Mouse (Mus musculus) embryonic facial prominence, embryonic 13.5 days (tissue): Measurements from ENCODE around the gene Slc6a20a. TPM values are rescaled to one million over a fixed set of nuclear protein-coding genes. Genes with fewer than 3 reads are reported as not detected.
A peak's percentile ranks its signal among the peaks of the same experiment; 100 is the strongest.

Source experiments
- ATAC-seq: fragments of 200-750 bp; cut with Nextera tagmentation; 2 replicates; pipeline ENCODE4 v1.8.0; 2017; ENCODE audit warnings: low read depth; ENCODE audit not compliant: insufficient number of reproducible peaks, insufficient read depth, low FRiP score, low TSS enrichment
- H3K27ac ChIP-seq: fragments of 300-500 bp; sonication (generic); 2 replicates; pipeline ENCODE4 v1.5.1; 2015; ENCODE audit warnings: moderate library complexity, mild to moderate bottlenecking, inconsistent platforms
- H3K27me3 ChIP-seq: fragments of 300-500 bp; sonication (generic); 2 replicates; pipeline ENCODE4 v1.6.1; 2015; ENCODE audit warnings: mild to moderate bottlenecking, inconsistent platforms
- H3K36me3 ChIP-seq: fragments of 300-500 bp; sonication (generic); 2 replicates; pipeline ENCODE4 v1.6.1; 2015; ENCODE audit warnings: mild to moderate bottlenecking, inconsistent platforms
- H3K4me1 ChIP-seq: fragments of 300-500 bp; sonication (generic); 2 replicates; pipeline ENCODE4 v1.6.1; 2015; ENCODE audit warnings: inconsistent platforms
- H3K4me2 ChIP-seq: fragments of 300-500 bp; sonication (generic); 2 replicates; pipeline ENCODE4 v1.6.1; 2015; ENCODE audit warnings: moderate library complexity, mild to moderate bottlenecking, inconsistent platforms
- H3K4me3 ChIP-seq: fragments of 300-500 bp; sonication (generic); 2 replicates; pipeline ENCODE4 v1.5.1; 2015; ENCODE audit warnings: mild to moderate bottlenecking, inconsistent platforms
- H3K9ac ChIP-seq: fragments of 300-500 bp; sonication (generic); 2 replicates; pipeline ENCODE4 v1.6.1; 2015; ENCODE audit warnings: mild to moderate bottlenecking, inconsistent platforms
- H3K9me3 ChIP-seq: fragments of 300-500 bp; sonication (generic); 2 replicates; pipeline ENCODE4 v1.6.1; 2016; ENCODE audit warnings: inconsistent platforms
- WGBS: fragments of 180-500 bp; shearing (Covaris S2); methylation state at CpG from one replicate; pipeline ENCODE4 v1.1.7; 2015; ENCODE audit warnings: mixed read lengths; 5-methylcytosine and 5-hydroxymethylcytosine counted together
- polyA plus RNA-seq: library from polyadenylated mRNA; unstranded; fragments of >200 nt; fragmentation: Nextera tagmentation; extraction: Ambion mirVana; gene quantifications from 2 replicates; pipeline ENCODE4 v1.2.1, GENCODE M21; 2015

Slc6a20a gene
- 0.08 and 0.66 TPM in 2 replicates for polyA plus RNA-seq

- Histone ChIP-seq H3K4me1 (peaks cover 10% of the 10 kb centered on the region), H3K36me3 (no peaks in the 10 kb centered on the region), H3K9me3 (no peaks in the 10 kb centered on the region), H3K9ac (peak within 1 kb of the TSS; percentile 64), H3K27me3 (peaks cover 76% of the 10 kb centered on the region), H3K27ac (no peak within 1 kb of the TSS), H3K4me3 (peak within 1 kb of the TSS; percentile 47), H3K4me2 (peak within 1 kb of the TSS; percentile 79)
- ATAC-seq, result 0 out of 2 replicates have a peak, but pooled peaks have one; percentile 43
- WGBS, result under 1% methylated on average over 73 of the region's 73 CpGs
Measured at GRCm38 (mm10) chr9:123678327-123679105, at the start of gene Slc6a20a, which contains the start of gene Ccr9. TSS of gene Slc6a20a (minus strand) at chr9:123678885. TSS of gene Ccr9 (plus strand) at chr9:123678439.

- no peaks in the 10 kb centered on the region for H3K36me3 ChIP-seq
- no peaks in the 10 kb centered on the region for H3K9me3 ChIP-seq
- H3K27me3 ChIP-seq, result peaks cover 2% of the 10 kb centered on the region; the same call in 1 of the 2 replicates
- no peak for ATAC-seq
- H3K4me2 ChIP-seq, result no peak overlapping the region
- H3K9ac ChIP-seq, result no peak overlapping the region
- H3K4me3 ChIP-seq, result no peak overlapping the region
- 64% methylated on average over 2 of the region's 2 CpGs for WGBS
- no peaks in the 10 kb centered on the region for H3K4me1 ChIP-seq
- H3K27ac ChIP-seq, result no peak overlapping the region
Measured at GRCm38 (mm10) chr9:123722737-123723493, 44.2 kb upstream of the Slc6a20a start.

DNA sequence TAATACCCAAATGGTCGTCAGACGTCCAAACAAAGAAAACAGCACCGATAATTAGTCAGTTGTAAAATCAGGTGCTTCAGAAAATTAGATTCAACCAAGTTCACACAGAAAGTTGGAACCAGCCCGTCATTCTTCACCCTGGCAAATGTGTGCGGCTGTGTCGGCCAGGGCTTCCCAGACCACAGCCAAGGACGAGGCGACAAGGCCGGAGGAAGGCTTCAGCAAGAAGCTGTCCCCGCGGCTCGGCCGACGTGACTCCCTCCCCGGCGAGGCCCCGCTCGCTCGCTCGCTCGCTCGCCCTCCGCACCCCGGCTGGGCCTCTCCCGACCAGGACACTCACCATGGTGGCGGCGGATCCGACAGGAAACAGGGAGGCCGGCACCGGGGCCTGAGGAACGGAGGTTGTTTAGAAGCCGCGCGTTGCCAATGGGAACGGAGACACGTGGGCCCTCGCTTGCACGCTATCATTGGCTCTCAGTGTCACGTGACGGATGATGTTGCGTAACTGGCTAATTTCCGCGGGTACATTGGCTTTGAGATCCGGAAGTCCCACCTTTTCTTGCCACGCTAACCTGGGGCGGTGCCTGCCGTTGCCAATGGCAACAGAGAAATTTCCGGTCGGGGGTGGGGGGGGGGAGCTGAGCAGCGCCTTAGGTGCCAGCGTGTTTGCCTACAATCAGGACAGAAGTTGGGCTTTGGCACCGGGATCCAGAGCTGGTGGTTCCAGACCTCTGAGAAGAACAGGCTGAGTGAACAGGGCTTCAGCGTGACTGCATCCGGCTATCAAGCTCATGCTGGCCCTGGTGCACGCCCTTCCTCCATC lies 38.7 kb upstream of the Slc6a20a start, which contains the start of gene Lztfl1:
Gene Lztfl1, minus strand, starts transcription at position 512 of the 823 bp plus-strand sequence.
- H3K9me3 ChIP-seq, result no peaks in the 10 kb centered on the region
- H3K4me3 ChIP-seq, result peak within 1 kb of the TSS; percentile 87
- H3K4me1 ChIP-seq, result peaks cover 6% of the 10 kb centered on the region
- peaks cover under 1% of the 10 kb centered on the region; the same call in 1 of the 2 replicates for H3K36me3 ChIP-seq
- ATAC-seq, result peak; percentile 99
- peak within 1 kb of the TSS; percentile 93 for H3K9ac ChIP-seq
- peak within 1 kb of the TSS; percentile 71 for H3K4me2 ChIP-seq
- peak within 1 kb of the TSS; percentile 57; the same call in 1 of the 2 replicates for H3K27ac ChIP-seq
- under 1% methylated on average over 55 of the region's 55 CpGs for WGBS
- no peaks in the 10 kb centered on the region for H3K27me3 ChIP-seq

DNA sequence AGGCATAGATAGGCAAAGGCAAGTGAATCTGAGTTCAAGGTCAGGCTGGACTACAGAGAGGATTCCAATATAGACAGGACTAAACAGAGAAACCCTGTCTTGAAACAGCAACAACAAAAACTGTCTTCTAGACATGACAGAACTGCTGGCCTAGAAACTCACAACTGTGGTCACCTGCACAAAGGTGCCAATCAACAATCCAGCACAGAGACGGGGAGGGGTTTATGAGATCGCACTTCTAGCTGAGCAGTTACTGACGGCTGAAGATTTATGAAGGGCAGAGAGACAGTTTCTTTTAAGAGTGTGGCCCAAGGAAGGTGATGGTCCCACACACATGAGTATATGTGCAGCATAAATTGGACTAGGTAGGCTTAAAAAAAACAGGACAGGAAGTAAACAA lies 37.6 kb upstream of the Slc6a20a start:
- peak overlapping the region; percentile 51 for H3K9ac ChIP-seq
- WGBS, result 71% methylated on average over 3 of the region's 3 CpGs

DNA sequence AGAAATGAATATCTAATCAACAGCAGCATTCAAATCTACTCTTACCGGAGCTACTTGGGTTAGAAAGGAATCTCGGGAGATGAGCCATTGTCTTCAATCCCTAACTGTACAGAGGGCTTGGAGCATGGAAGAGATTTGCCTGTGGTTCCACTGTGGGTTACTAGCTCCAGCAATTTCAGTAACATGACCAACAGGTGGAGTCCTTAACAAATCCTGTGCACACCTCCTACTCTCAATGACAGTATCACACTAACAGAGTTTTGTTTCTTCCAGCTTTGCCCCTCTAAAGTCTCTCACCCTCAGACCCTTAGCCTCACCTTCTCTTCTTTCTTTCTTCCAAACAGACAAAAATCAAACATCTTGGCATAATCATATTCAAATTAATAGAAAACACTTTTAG lies 34.4 kb upstream of the Slc6a20a start:
- no peak for ATAC-seq
- 73% methylated on average over 2 of the region's 2 CpGs for WGBS
- Histone ChIP-seq H3K9me3 (no peaks in the 10 kb centered on the region), H3K4me3 (no peak overlapping the region), H3K27me3 (no peaks in the 10 kb centered on the region), H3K27ac (no peak overlapping the region), H3K4me1 (peaks cover 6% of the 10 kb centered on the region), H3K4me2 (no peak overlapping the region), H3K9ac (no peak overlapping the region), H3K36me3 (peaks cover 23% of the 10 kb centered on the region)

More for the DNA sequence above, 37.6 kb upstream of the Slc6a20a start:
- ATAC-seq, result no peak
- H3K27me3 ChIP-seq, result no peaks in the 10 kb centered on the region
- peak overlapping the region; percentile 87 for H3K4me3 ChIP-seq
- H3K36me3 ChIP-seq, result peaks cover 9% of the 10 kb centered on the region
- no peaks in the 10 kb centered on the region for H3K9me3 ChIP-seq
- H3K27ac ChIP-seq, result no peak overlapping the region
- peak overlapping the region; percentile 71 for H3K4me2 ChIP-seq
- H3K4me1 ChIP-seq, result peaks cover 6% of the 10 kb centered on the region

DNA sequence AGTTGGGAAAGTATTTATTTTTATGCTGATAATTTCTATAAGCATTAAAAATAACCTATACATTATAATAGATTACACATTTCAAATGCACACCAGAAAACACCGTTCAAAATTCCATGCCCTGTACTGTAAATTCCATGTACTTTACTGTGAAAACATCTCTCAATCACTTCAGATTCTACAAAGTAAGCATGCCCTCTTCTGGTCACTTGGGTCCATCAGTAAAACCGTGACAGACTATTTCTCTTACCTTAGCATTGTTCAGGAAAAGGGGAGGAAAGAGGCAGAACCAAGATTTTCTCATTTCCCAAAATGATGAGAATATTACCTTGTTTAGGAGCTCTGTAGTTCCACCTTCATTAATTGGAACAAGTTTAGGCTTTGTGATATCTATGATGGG lies 30.5 kb upstream of the Slc6a20a start:
- 41% methylated on average over 2 of the region's 2 CpGs for WGBS
- H3K36me3 ChIP-seq, result peaks cover 37% of the 10 kb centered on the region
- H3K27me3 ChIP-seq, result no peaks in the 10 kb centered on the region
- no peak overlapping the region for H3K9ac ChIP-seq
- no peak for ATAC-seq
- no peak overlapping the region for H3K4me3 ChIP-seq
- H3K27ac ChIP-seq, result no peak overlapping the region
- H3K4me2 ChIP-seq, result no peak overlapping the region
- no peaks in the 10 kb centered on the region for H3K4me1 ChIP-seq
- H3K9me3 ChIP-seq, result no peaks in the 10 kb centered on the region

GRCm38 (mm10) chr9:123701822-123702221 lies 23.1 kb upstream of the Slc6a20a start:
- no peak overlapping the region for H3K27ac ChIP-seq
- 90% methylated on average over 5 of the region's 5 CpGs for WGBS
- H3K4me3 ChIP-seq, result no peak overlapping the region
- H3K36me3 ChIP-seq, result peaks cover 43% of the 10 kb centered on the region
- H3K4me1 ChIP-seq, result no peaks in the 10 kb centered on the region
- H3K4me2 ChIP-seq, result no peak overlapping the region
- no peak overlapping the region for H3K9ac ChIP-seq
- no peak for ATAC-seq
- no peaks in the 10 kb centered on the region for H3K27me3 ChIP-seq
- no peaks in the 10 kb centered on the region for H3K9me3 ChIP-seq

DNA sequence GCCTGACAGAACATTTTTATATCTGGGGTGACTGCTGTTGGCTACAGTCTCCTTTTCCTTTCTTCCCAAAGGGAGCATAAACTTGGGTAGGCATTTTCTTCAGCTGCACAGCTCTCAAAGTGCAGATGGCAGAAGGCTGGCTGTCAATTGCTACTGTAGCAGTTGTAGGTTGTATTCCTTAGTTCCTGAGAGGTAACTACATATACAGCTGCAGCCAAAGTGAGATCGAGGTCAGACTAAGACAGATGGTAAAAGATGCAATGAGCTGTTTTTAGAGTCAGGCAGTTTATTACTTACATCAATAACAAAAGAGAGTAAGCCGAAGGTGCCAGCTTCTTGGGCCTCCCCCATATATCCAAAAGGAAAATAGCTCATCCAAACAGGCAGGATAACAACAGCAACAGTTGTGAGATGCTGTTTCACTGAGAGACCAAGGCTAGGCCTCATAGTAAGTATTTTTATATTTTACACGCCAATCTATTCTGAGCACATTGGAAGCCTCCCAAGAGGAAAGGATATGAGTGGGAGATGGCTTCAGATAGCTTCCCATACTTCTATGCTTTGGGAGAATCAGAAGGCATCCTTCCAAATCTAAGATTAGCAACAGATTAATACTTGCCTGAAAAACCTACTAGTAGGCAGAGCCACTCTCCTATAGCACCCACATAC lies 17.1 kb upstream of the Slc6a20a start:
- no peak for ATAC-seq
- Histone ChIP-seq H3K9ac (no peak overlapping the region), H3K4me2 (no peak overlapping the region), H3K27me3 (no peaks in the 10 kb centered on the region), H3K4me1 (no peaks in the 10 kb centered on the region), H3K9me3 (no peaks in the 10 kb centered on the region), H3K27ac (no peak overlapping the region), H3K36me3 (peaks cover 33% of the 10 kb centered on the region), H3K4me3 (no peak overlapping the region)
- 92% methylated on average over 3 of the region's 3 CpGs for WGBS

GRCm38 (mm10) chr9:123688227-123688626 lies 9.5 kb upstream of the Slc6a20a start:
- Histone ChIP-seq H3K4me2 (no peak overlapping the region), H3K4me1 (no peaks in the 10 kb centered on the region), H3K4me3 (no peak overlapping the region), H3K9me3 (no peaks in the 10 kb centered on the region), H3K27me3 (no peaks in the 10 kb centered on the region), H3K9ac (no peak overlapping the region), H3K27ac (no peak overlapping the region), H3K36me3 (peaks cover 13% of the 10 kb centered on the region; the same call in 1 of the 2 replicates)
- 69% methylated on average over 1 of the region's 1 CpGs for WGBS
- no peak for ATAC-seq

GRCm38 (mm10) chr9:123686206-123686605 lies 7.5 kb upstream of the Slc6a20a start:
- no peaks in the 10 kb centered on the region for H3K9me3 ChIP-seq
- no peak overlapping the region for H3K27ac ChIP-seq
- H3K36me3 ChIP-seq, result no peaks in the 10 kb centered on the region
- H3K27me3 ChIP-seq, result peaks cover 2% of the 10 kb centered on the region
- ATAC-seq, result no peak
- WGBS, result 75% methylated on average over 5 of the region's 5 CpGs
- H3K9ac ChIP-seq, result no peak overlapping the region
- no peaks in the 10 kb centered on the region for H3K4me1 ChIP-seq
- H3K4me2 ChIP-seq, result no peak overlapping the region
- H3K4me3 ChIP-seq, result no peak overlapping the region
